Mouse (Mus musculus): ENCODE data around the gene Akip1. TPM values are rescaled to one million over a fixed set of nuclear protein-coding genes. Genes with fewer than 3 reads are reported as not detected.
A peak's percentile ranks its signal among the peaks of the same experiment; 100 is the strongest.

Akip1 gene
- polyA plus RNA-seq, 1 experiment from 2014 or later: 33.1 TPM

DNA sequence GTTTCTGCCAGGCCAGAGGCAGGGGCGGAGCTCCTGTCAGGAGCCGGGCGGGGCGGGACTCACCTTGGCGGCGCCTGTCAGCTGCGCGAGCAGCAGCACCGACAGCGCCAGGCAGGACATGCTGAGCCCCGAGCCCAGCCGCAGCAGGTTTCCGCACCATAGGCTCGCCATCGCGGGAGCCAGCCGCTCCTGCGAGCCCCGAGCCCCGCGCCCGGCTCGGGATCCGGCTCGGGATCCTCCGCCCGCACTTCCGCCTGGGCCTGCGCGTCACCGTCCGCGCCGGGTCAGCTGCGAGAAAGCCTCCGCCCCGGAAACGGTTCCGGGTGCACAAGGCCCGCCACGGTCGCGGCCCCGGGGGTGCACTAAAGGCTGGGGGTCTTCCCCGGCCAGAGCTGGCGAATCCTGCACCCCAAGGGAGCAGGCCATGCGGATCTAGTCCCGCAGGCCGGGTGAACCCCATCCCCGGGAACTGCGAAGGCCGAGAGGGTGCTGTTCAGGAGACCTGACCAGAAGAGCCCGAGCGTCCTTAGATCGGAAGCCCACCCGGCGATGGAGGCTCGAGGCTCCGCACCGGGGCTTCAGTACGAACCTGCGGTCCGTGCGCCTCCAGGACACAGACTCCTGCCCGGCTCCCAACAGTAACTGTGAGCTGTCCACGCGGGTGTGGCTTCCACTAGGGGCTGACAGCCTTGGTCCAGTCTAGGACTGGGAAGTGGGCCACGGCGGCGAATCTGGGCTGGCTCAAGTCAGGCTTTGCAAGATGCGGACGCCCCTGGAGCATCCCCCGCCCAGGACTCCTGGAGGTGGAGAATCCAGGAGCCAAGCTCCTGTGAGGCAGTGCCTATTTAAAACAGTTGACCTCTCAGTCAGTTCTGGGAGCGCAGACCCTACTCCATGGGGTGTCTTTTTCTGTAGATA is 48.8 kb downstream of the Akip1 start, which contains the start of gene Tmem9b:
TSS of gene Tmem9b (minus strand) at position 868 of the 918 bp plus-strand sequence.
- no peaks in the 10 kb centered on the region for H3K27me3 ChIP-seq (ENCODE audit: insufficient read depth, low read length)
- no peaks in the 10 kb centered on the region for H3K36me3 ChIP-seq (ENCODE audit: insufficient read depth, low read length)
- TF ChIP-seq CTCF (IDR thresholded peaks at IDR 0.05; ENCODE audit: low read depth): peak; percentile 14; the same call in 1 of the 2 replicates
- H3K9ac ChIP-seq (ENCODE audit: low read depth, low read length): peak within 1 kb of the TSS; percentile 92
- DNase-seq (ENCODE audit: low spot score) (peak; percentile 83), ATAC-seq (replicated peaks; ENCODE audit: low FRiP score, low read depth) (peak; percentile 83)
- H3K4me2 ChIP-seq (ENCODE audit: low read length): peak within 1 kb of the TSS; percentile 85
- peak within 1 kb of the TSS; percentile 90 for H3K27ac ChIP-seq
- WGBS: under 1% methylated on average over 63 of the region's 74 CpGs
- peak within 1 kb of the TSS; percentile 93 for H3K4me3 ChIP-seq (replicated peaks; ENCODE audit: low read depth, low read length)
- no peaks in the 10 kb centered on the region for H3K9me3 ChIP-seq (replicated peaks; ENCODE audit: low read length)
- peaks cover 4% of the 10 kb centered on the region for H3K4me1 ChIP-seq (replicated peaks; ENCODE audit: insufficient read depth, low read length)

DNA sequence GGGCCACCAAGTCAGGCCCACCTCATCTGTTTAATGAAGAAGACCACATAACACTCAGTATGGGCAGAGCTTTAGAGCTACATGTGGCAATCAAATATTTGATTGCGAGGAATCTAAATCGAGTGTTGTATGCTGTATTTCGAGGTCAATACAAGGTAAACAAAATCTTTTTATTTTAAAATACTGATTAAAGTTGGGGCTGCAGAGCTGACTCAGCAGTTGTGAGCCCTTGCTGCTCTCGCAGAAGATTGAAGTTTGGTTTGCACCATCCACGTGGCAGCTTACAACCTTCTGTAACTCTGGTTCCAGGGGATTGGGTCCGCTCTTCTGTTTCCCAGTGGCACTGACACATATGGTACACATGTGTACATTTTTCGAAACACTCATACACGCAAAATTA is 50.5 kb downstream of the Akip1 start:
- 92% methylated on average over 8 of the region's 8 CpGs for WGBS
- no peak overlapping the region for H3K9ac ChIP-seq (ENCODE audit: low read depth, low read length)
- no peaks in the 10 kb centered on the region for H3K9me3 ChIP-seq (replicated peaks; ENCODE audit: low read length)

DNA sequence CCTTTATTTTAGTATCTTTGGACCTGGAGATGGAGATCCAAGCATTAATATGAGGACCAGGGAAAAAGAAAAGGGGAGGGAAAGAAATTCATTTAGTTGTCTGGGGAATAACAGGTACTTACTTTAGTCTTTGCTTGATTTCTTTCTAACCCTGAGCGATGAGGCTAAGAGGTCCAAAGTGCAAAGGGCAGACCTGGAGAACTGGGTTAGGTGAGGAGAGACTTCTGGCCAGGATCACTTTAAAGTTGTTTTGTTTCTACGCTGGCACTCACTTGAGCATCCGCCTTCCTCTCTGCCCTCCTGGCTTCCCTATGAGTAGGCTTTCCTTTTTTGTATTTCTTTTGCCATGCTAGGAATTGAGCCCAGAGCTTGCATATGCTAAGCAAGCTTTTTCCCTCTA is 52.8 kb downstream of the Akip1 start:
- Histone ChIP-seq H3K36me3 (ENCODE audit: insufficient read depth, low read length) (no peaks in the 10 kb centered on the region), H3K4me1 (replicated peaks; ENCODE audit: insufficient read depth, low read length) (peaks cover 4% of the 10 kb centered on the region; the same call in 1 of the 2 replicates), H3K9me3 (replicated peaks; ENCODE audit: low read length) (no peaks in the 10 kb centered on the region), H3K4me2 (ENCODE audit: low read length) (no peak overlapping the region), H3K27ac (no peak overlapping the region), H3K27me3 (ENCODE audit: insufficient read depth, low read length) (no peaks in the 10 kb centered on the region), H3K9ac (ENCODE audit: low read depth, low read length) (no peak overlapping the region), H3K4me3 (replicated peaks; ENCODE audit: low read depth, low read length) (no peak overlapping the region)
- 85% methylated on average over 3 of the region's 3 CpGs for WGBS
- ATAC-seq (replicated peaks; ENCODE audit: low FRiP score, low read depth) (no peak), DNase-seq (ENCODE audit: low spot score) (no peak)
- no peak for TF ChIP-seq CTCF (IDR thresholded peaks at IDR 0.05; ENCODE audit: low read depth)

More for the DNA sequence above, 50.5 kb downstream of the Akip1 start:
- H3K4me2 ChIP-seq (ENCODE audit: low read length): no peak overlapping the region
- no peaks in the 10 kb centered on the region for H3K36me3 ChIP-seq (ENCODE audit: insufficient read depth, low read length)
- DNase-seq (ENCODE audit: low spot score) (no peak), ATAC-seq (replicated peaks; ENCODE audit: low FRiP score, low read depth) (no peak)
- TF ChIP-seq CTCF (IDR thresholded peaks at IDR 0.05; ENCODE audit: low read depth): no peak
- H3K27ac ChIP-seq: no peak overlapping the region
- H3K27me3 ChIP-seq (ENCODE audit: insufficient read depth, low read length): no peaks in the 10 kb centered on the region
- H3K4me1 ChIP-seq (replicated peaks; ENCODE audit: insufficient read depth, low read length): peaks cover 4% of the 10 kb centered on the region
- H3K4me3 ChIP-seq (replicated peaks; ENCODE audit: low read depth, low read length): no peak overlapping the region

Other genes starting within 250 kb of the Akip1 start
- 0.05 TPM in 1 of 2 replicates, not detected in the other for gene Trim66, start 195.6 kb upstream of the Akip1 start, polyA plus RNA-seq (2015; fragmentation: Nextera tagmentation; extraction: Ambion mirVana)
- 156 and 166 TPM in 2 replicates for gene Rpl27a, start 184.5 kb upstream of the Akip1 start, polyA plus RNA-seq (2015; fragmentation: Nextera tagmentation; extraction: Ambion mirVana)
- 40.3 and 42.2 TPM in 2 replicates for gene St5, start 85 bp upstream of the Akip1 start, polyA plus RNA-seq (2015; fragmentation: Nextera tagmentation; extraction: Ambion mirVana)
- gene BC051019, start 20.2 kb downstream of the Akip1 start, polyA plus RNA-seq (2015; fragmentation: Nextera tagmentation; extraction: Ambion mirVana): not detected in 2 replicates
- gene Ascl3, start 28.0 kb downstream of the Akip1 start, polyA plus RNA-seq (2015; fragmentation: Nextera tagmentation; extraction: Ambion mirVana): 0.61 and 0.68 TPM in 2 replicates
- 94.9 and 95.7 TPM in 2 replicates for gene Tmem9b, start 49.2 kb downstream of the Akip1 start, polyA plus RNA-seq (2015; fragmentation: Nextera tagmentation; extraction: Ambion mirVana)
- gene Nrip3, start 78.3 kb downstream of the Akip1 start, polyA plus RNA-seq (2015; fragmentation: Nextera tagmentation; extraction: Ambion mirVana): 0.74 and 1.6 TPM in 2 replicates
- 2.0 and 2.2 TPM in 2 replicates for gene Scube2, start 162.0 kb downstream of the Akip1 start, polyA plus RNA-seq (2015; fragmentation: Nextera tagmentation; extraction: Ambion mirVana)

All from kidney, postnatal 0 days (tissue).